Mouse (Mus musculus) heart, embryonic 14.5 days (tissue): ENCODE data around the gene Shtn1. TPM values are rescaled to one million over a fixed set of nuclear protein-coding genes. Genes with fewer than 3 reads are reported as not detected.

Source experiments
- ATAC-seq: fragments of 200-750 bp; cut with Nextera tagmentation; 2 replicates; pipeline ENCODE4 v1.8.0; 2017; ENCODE audit warnings: low read depth, moderate TSS enrichment; ENCODE audit not compliant: insufficient number of reproducible peaks, insufficient read depth, low FRiP score
- H3K27ac ChIP-seq, 2 experiments: fragments of 200-500 bp in 1 of 2; fragments of 300-500 bp in 1 of 2; sonication (generic) in 1 of 2; replicated peaks in 1 of 2; 2 replicates each; pipeline ENCODE4 v1.5.1; 2012 to 2014; ENCODE audit warnings: low read depth in 2 of 2, low read length in 2 of 2, control low read depth in 1 of 2, mild to moderate bottlenecking in 1 of 2, mixed read lengths in 1 of 2; ENCODE audit not compliant: control insufficient read depth in 1 of 2, insufficient read depth in 1 of 2
- H3K27me3 ChIP-seq: fragments of 300-500 bp; sonication (generic); 2 replicates; pipeline ENCODE4 v1.6.1; 2014; ENCODE audit warnings: mild to moderate bottlenecking, low read length, control low read depth; ENCODE audit not compliant: control insufficient read depth, insufficient read depth
- H3K36me3 ChIP-seq: fragments of 300-500 bp; sonication (generic); 2 replicates; pipeline ENCODE4 v1.6.1; 2014; ENCODE audit warnings: mild to moderate bottlenecking, control low read depth, low read length, mixed read lengths; ENCODE audit not compliant: control insufficient read depth, insufficient read depth
- H3K4me1 ChIP-seq, 2 experiments: fragments of 200-500 bp in 1 of 2; fragments of 300-500 bp in 1 of 2; sonication (generic) in 1 of 2; 2 replicates each; pipeline ENCODE4 v1.6.1; 2012 to 2014; ENCODE audit warnings: low read length in 2 of 2, control low read depth in 1 of 2, mixed read lengths in 1 of 2; ENCODE audit not compliant: control insufficient read depth in 2 of 2, insufficient read depth in 2 of 2
- H3K4me2 ChIP-seq: fragments of 300-500 bp; sonication (generic); 2 replicates; pipeline ENCODE4 v1.6.1; 2014; ENCODE audit warnings: mild to moderate bottlenecking, low read length
- H3K4me3 ChIP-seq, 2 experiments: fragments of 200-500 bp in 1 of 2; fragments of 300-500 bp in 1 of 2; sonication (generic) in 1 of 2; 2 replicates each; pipeline ENCODE4 v1.5.1; 2012 to 2014; ENCODE audit warnings: low read length in 2 of 2, mild to moderate bottlenecking in 2 of 2, control low read depth in 1 of 2, low read depth in 1 of 2, moderate library complexity in 1 of 2; ENCODE audit not compliant: control insufficient read depth in 1 of 2, insufficient read depth in 1 of 2
- H3K9ac ChIP-seq: fragments of 300-500 bp; sonication (generic); 2 replicates; pipeline ENCODE4 v1.6.1; 2014; ENCODE audit warnings: mild to moderate bottlenecking, low read length
- H3K9me3 ChIP-seq: fragments of 300-500 bp; sonication (generic); 2 replicates; pipeline ENCODE4 v1.6.1; 2016; ENCODE audit warnings: low read length, control low read depth; ENCODE audit not compliant: control insufficient read depth
- WGBS: fragments of 180-500 bp; shearing (Covaris S2); extraction: QIAGEN DNeasy Blood & Tissue Kit; methylation state at CpG from one replicate; pipeline ENCODE4 v1.1.7; 2014; 5-methylcytosine and 5-hydroxymethylcytosine counted together
- polyA plus RNA-seq: library from polyadenylated mRNA; unstranded; fragments of >200 nt; fragmentation: Nextera tagmentation; extraction: Ambion mirVana; gene quantifications from 2 replicates; pipeline ENCODE4 v1.2.1, GENCODE M21; 2014

The Shtn1 gene
- polyA plus RNA-seq, 1 experiment from 2014 or later, result 1.0 TPM

- Histone ChIP-seq H3K9me3 (no peaks in the 10 kb centered on the region), H3K4me2 (no peak overlapping the region), H3K27ac (no peak overlapping the region), H3K27me3 (no peaks in the 10 kb centered on the region), H3K9ac (no peak overlapping the region), H3K4me1 (no peaks in the 10 kb centered on the region; a peak in 1 of 4 replicates), H3K36me3 (no peaks in the 10 kb centered on the region), H3K4me3 (no peak overlapping the region)
- WGBS, result 84% methylated on average over 9 of the region's 9 CpGs
- ATAC-seq, result no peak
Observed at GRCm38 (mm10) chr19:59029011-59029410, 46.9 kb downstream of the Shtn1 start.

DNA sequence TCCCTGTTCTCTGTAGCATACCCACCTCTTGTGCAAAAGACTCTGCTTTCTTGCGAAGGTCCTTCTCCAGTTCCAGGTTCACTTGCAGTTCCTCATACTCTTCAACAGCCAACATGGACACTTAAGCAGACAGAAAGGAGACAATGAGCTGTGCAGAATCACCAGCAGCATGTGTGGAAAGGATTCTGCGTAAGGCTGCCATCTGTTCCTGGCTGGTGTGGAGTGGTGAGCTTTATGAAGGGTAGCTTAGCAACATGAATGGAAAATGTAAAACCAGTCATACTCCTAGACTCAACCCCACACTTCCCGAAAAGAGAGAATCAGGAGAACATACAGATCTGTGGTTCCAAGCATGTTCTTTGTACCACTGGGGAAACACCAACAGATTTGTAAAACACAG, 47.8 kb downstream of the Shtn1 start:
- no peaks in the 10 kb centered on the region; a peak in 1 of 4 replicates for H3K4me1 ChIP-seq
- no peaks in the 10 kb centered on the region for H3K27me3 ChIP-seq
- H3K27ac ChIP-seq, result no peak overlapping the region
- no peak overlapping the region for H3K4me2 ChIP-seq
- H3K4me3 ChIP-seq, result no peak overlapping the region
- no peak for ATAC-seq
- no peaks in the 10 kb centered on the region for H3K36me3 ChIP-seq
- H3K9me3 ChIP-seq, result no peaks in the 10 kb centered on the region
- H3K9ac ChIP-seq, result no peak overlapping the region
- WGBS, result 84% methylated on average over 3 of the region's 3 CpGs

DNA sequence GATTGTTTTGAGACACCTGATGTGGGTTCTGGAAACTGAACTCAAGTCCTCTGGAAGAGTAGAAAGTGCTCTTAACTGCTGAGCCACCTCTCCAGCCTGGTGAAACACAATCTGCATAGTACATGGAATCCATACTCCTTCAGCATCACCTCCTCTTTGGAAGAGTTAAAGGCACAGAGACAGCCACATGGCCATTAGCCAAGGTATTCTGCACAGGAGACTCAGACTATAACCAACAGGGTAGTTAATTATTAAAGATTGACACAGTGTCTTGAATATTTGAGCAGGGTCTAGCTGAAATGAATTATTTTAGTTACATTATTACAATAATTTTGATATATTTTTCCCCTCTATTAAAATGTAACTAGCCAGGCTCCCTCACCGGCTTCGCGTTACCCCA, 52.0 kb downstream of the Shtn1 start:
- Histone ChIP-seq H3K27ac (no peak overlapping the region), H3K9me3 (0 out of 2 replicates have a peak, but pooled peaks cover 2% of the 10 kb centered on the region), H3K4me3 (no peak overlapping the region), H3K36me3 (no peaks in the 10 kb centered on the region), H3K4me2 (no peak overlapping the region), H3K27me3 (no peaks in the 10 kb centered on the region), H3K4me1 (no peaks in the 10 kb centered on the region; a peak in 1 of 4 replicates), H3K9ac (no peak overlapping the region)
- WGBS, result 99% methylated on average over 3 of the region's 3 CpGs
- no peak for ATAC-seq

- H3K9ac ChIP-seq, result no peak overlapping the region
- 0 out of 2 replicates have a peak, but pooled peaks cover 2% of the 10 kb centered on the region for H3K9me3 ChIP-seq
- no peaks in the 10 kb centered on the region for H3K27me3 ChIP-seq
- ATAC-seq, result no peak
- H3K4me1 ChIP-seq, result no peaks in the 10 kb centered on the region
- no peak overlapping the region for H3K27ac ChIP-seq
- no peak overlapping the region for H3K4me2 ChIP-seq
- H3K36me3 ChIP-seq, result no peaks in the 10 kb centered on the region
- H3K4me3 ChIP-seq, result no peak overlapping the region
Observed at GRCm38 (mm10) chr19:59021644-59022043, 54.3 kb downstream of the Shtn1 start.

DNA sequence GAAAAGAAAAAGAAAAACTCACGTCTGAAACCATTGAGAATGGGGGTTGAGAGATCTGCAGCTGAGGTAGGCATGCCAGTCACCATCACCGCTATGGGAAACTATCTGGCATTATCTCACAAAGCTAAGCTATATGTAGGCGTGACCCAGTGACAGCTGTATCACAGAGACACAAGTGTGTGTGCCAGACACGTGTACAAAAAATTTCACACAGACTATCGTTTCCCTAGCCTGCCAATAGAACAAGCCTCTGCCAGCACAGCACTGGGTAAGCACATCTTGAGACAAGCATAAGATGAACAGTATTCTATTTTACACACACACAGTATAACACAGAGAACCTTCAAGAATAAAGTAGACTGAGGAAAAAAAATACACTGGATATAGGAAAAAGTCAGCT, 65.1 kb downstream of the Shtn1 start:
- 51% methylated on average over 5 of the region's 5 CpGs for WGBS
- peaks cover 12% of the 10 kb centered on the region for H3K27me3 ChIP-seq
- H3K27ac ChIP-seq, result no peak overlapping the region
- ATAC-seq, result no peak
- H3K4me3 ChIP-seq, result no peak overlapping the region
- no peak overlapping the region for H3K4me2 ChIP-seq
- no peaks in the 10 kb centered on the region for H3K4me1 ChIP-seq
- no peak overlapping the region for H3K9ac ChIP-seq
- no peaks in the 10 kb centered on the region for H3K9me3 ChIP-seq
- no peaks in the 10 kb centered on the region for H3K36me3 ChIP-seq

GRCm38 (mm10) chr19:59006577-59007340, 69.1 kb downstream of the Shtn1 start:
- Histone ChIP-seq H3K27me3 (peaks cover 12% of the 10 kb centered on the region), H3K4me1 (no peaks in the 10 kb centered on the region), H3K4me3 (no peak overlapping the region), H3K4me2 (no peak overlapping the region), H3K27ac (no peak overlapping the region), H3K36me3 (no peaks in the 10 kb centered on the region), H3K9me3 (0 out of 2 replicates have a peak, but pooled peaks cover 2% of the 10 kb centered on the region), H3K9ac (no peak overlapping the region)
- WGBS, result 77% methylated on average over 15 of the region's 15 CpGs
- ATAC-seq, result no peak

- no peak for ATAC-seq
- no peaks in the 10 kb centered on the region for H3K4me1 ChIP-seq
- no peak overlapping the region for H3K9ac ChIP-seq
- H3K4me2 ChIP-seq, result no peak overlapping the region
- 84% methylated on average over 6 of the region's 6 CpGs for WGBS
- no peak overlapping the region for H3K4me3 ChIP-seq
- 0 out of 2 replicates have a peak, but pooled peaks cover 2% of the 10 kb centered on the region for H3K9me3 ChIP-seq
- H3K27ac ChIP-seq, result no peak overlapping the region
- no peaks in the 10 kb centered on the region for H3K27me3 ChIP-seq
- no peaks in the 10 kb centered on the region for H3K36me3 ChIP-seq
Observed at GRCm38 (mm10) chr19:59002827-59003226, 73.1 kb downstream of the Shtn1 start.

DNA sequence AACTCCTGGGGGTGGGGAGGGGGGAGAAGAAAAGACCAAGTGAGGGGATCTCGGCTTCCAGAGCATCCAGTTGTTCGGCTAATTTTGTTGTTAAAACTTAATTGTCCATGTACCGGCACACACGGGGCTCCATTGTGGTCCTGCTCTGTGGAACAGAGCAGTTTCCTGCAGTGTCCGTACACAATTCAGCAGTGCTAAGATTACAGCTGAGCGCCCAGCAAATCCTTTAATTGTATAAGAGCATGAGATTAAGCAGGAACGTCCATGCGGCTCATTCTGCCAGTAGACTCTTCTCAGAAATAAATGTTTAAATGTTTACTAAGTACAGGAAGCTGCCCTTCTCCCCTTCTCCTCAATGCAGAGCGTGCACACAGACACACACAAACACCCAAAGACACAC, 94.3 kb downstream of the Shtn1 start:
- H3K9ac ChIP-seq, result no peak overlapping the region
- H3K4me3 ChIP-seq, result no peak overlapping the region
- H3K27ac ChIP-seq, result no peak overlapping the region
- H3K36me3 ChIP-seq, result no peaks in the 10 kb centered on the region
- H3K4me2 ChIP-seq, result no peak overlapping the region; the same call in 1 of the 2 replicates
- WGBS, result 52% methylated on average over 9 of the region's 9 CpGs
- no peaks in the 10 kb centered on the region for H3K9me3 ChIP-seq
- no peaks in the 10 kb centered on the region; a peak in 1 of 4 replicates for H3K4me1 ChIP-seq
- H3K27me3 ChIP-seq, result no peaks in the 10 kb centered on the region
- ATAC-seq, result no peak
